Mouse (Mus musculus): Measurements from ENCODE around the gene Myrfl. TPM values are rescaled to one million over a fixed set of nuclear protein-coding genes. Genes with fewer than 3 reads are reported as not detected.
A peak's percentile ranks its signal among the peaks of the same experiment; 100 is the strongest.

Gene Myrfl
- total RNA-seq, 2 experiments from 2014 or later: 0.09 TPM; not detected in 1

DNA sequence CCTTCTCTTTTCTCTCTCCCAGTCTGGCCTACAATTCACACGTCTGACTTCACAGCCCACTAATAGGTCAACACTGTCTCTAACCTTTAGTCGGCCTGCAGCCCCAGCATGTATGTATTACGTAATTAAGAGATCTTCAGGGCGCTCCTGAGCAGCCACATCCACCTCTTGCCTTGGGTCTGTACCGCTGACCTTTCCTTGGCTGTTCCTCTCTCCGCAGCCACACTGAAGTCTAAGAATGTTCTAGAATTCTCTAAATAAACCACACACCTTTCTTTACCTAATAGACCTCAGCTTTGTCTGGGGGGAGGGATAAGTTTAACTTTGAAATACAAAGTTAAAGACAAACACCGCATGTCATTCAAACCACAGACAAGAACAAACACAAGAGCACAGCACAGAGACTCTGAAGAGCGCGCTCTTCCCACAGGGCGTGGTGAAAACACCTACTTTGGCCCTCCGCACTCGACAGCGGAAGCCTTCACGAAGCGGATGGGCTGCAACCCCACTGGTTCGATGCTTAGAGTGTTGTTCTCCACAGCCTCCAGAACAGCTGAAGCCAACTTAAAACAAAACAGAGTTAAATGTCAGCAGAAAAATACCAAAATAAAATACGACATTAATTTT, 17.0 kb upstream of the Myrfl start:
- no peak for DNase-seq (ENCODE audit: low spot score)

DNA sequence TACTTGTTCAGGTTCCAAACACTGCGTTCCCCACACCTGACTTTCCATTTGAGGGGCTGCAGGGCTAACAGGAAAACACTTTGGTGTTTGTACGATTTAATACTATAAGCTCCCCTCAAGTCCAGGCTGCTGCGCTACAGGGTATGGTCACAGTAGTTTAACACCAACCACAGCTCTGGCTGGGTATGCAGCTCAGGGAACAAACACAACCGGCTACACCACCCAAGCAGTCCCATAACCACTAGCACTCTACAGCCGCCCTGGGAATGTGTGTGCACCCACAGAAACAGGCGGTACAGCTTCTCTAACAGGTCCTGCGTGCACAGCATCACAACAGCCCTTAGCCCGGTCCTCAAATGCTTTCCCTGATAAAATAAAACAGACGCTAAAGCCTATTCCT, 16.1 kb upstream of the Myrfl start:
- no peak for DNase-seq (ENCODE audit: low spot score)

DNA sequence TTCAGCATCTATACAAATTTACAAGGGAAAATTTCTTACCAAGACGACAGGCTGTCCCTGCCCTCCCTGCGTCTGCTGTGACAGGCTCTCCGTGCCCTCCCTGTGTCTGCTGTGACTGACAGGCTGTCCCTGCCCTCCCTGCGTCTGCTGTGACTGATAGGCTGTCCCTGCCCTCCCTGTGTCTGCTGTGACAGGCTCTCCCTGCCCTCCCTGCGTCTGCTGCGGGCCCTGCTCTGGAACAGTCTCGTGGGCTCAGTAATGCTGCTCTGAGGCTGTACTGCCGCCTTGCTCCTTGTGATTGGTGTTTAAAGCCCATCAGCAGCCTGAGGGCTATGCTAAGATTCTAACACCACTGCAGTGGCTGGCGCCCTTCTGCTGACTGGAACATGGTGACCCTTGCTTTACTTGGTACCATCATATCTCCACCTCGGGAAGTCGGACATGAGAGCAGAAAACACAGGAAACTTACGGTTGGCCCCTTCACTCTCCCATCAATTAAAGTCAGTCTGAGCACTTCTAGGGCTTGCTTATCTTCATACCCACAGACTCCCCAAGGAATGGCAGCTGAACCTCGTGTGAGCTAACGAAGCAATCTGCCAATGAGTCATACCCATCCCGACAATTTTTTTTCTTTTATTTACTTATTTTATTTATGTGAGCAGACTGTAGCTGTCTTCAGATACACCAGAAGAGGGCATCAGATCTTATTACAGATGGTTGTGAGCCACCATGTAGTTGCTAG, 12.4 kb upstream of the Myrfl start:
- DNase-seq (ENCODE audit: low spot score): no peak

DNA sequence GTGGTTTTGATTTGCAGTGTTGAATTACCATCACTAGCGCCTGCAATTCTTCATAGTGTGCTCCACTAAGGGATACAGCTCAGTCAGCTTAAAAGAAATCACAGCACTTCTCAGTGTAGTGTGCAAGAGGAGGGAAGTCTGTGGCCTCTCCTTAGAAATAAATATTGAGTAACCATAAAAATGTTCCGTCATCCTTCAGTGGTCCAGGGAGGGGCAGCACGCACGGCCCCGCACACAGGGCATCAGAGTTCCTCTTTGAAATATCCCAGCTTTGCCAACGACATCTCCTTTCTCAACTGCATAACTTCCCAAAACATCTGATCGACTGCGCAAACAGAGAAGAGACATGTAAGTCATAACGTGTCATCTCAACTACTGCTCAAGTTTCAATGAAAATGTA, 10.1 kb upstream of the Myrfl start:
- DNase-seq (ENCODE audit: low spot score): no peak

DNA sequence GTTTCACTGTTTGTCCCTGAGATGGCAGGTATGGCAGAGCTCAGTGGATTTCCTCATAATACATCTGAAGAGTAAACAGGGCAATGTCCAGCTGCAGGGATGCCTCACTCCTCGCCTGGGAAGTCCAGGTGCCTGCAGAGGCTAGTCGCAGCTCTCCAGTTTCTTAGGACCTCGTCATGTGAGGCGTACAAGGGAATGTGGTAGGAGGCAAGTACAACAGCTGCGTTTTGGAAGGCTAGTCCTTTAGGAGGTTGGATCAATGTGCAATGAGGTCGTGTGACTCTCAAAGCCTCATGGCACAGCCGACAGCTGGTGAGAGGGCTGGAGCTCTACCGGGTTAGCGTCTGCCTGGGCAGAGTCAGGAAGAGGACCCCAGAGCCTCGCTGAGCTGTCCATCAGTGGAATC, 7.8 kb upstream of the Myrfl start:
- no peak for DNase-seq (ENCODE audit: low spot score)

DNA sequence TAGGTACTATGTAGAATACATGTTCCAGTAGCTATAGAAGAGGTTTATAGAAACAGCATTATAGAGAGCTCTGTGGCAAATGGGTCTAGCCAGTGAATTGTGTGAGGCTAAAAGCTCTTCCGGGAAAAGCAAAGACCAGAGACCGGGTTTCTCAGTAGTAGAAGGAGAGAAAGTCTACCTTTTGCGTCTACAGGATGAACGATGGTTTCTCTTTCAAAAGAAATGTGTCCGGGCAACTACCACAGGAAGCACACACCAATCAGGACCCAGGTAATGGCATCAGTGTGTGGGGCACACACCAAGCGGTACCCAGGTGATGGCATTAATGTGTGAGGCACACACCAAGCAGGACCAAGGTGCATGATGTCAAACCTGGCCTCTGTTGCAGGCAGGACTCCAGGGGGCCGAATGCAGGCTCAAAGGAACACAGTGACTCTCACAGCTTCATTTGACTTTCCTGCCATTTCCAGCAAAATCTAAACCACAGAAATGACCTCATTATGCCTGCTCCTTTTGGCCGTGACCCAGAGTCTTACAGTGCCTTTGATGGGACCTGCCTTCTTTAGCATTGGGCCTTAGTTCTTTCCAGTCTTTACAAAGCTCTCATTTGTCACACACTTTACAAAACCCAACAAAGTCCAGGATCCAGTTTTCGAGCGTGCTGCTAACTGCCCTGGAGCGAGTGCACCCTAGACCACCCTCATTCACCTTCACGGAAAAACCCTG, 1.4 kb downstream of the Myrfl start:
- no peak for DNase-seq (ENCODE audit: low spot score)

DNA sequence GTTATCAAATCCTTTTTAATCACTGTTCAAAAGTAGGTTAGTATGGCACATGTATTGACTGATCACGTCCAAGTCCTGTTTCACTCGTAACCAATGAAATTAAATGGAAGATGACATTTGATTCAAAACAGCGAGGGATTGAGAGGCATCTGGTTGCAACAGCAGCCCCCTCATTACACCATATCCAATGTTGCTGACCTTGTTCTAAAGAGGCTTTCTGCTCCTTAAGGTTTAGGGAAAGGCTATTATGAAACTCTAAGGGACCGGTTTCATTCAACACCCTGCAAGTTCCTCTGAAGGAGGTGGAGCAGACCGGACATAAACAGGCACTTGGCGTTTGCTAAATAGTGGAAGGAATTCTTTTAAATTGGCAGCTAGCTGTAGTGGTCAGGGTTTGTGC, 2.2 kb downstream of the Myrfl start:
- no peak for DNase-seq (ENCODE audit: low spot score)

DNA sequence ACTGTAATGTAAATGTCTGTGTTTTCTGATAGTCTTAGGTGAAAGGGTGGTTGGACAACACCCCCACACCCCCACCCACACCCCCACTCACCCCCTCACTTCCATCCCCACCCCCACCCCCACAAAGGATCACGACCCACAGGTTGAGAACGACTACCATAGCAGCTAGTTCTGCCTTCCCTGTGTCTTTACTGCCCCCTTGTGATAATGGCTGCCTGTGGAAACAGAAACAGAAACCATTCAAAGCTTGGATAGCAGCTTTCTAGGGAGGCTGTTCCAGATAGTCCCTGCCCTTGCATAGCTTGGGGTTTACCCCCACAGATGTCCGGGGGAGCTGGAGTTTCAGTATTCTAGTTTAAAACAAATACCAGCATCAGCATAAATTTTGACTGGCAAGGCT, 3.0 kb downstream of the Myrfl start:
- peak; percentile 17 for DNase-seq (ENCODE audit: low spot score)

DNA sequence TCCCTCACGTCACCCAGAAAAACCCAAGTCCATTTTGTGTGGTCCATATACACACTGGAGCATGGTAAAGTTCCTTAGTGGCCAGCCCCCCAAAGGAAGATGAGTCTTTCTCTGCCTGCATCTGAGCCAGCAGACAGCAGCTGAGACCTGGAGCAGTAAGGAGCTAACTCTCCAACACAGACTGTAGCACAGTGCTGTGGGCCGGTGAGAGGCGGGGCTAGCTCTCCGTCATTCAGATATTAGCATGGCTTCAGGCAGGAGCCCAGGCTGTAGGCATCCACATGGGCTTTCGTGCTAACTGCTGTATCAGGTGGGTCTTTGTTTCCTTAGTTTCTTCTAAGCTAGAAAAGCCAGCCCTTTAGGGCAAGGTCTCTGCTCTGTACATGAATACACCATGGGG, 6.1 kb downstream of the Myrfl start:
- DNase-seq (ENCODE audit: low spot score): no peak

DNA sequence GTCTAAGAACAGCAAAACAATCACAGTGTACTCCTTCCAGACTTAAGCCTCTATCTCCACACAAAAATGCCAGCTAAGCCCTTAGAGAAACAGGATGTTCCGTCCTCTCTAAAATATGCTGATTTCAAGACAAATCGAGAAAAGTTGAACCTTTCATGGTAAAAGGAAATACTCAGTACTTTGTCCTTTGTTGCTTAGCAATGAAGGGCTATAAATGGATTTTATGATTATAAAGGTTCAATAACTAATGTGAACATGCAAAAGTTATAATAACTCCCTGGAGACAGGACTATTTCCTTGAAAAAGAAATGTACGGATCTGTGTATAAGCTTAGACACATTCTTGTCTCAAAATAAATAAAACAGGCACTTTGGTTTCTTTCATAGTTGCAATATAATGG, 12.2 kb downstream of the Myrfl start:
- DNase-seq (ENCODE audit: low spot score): no peak

DNA sequence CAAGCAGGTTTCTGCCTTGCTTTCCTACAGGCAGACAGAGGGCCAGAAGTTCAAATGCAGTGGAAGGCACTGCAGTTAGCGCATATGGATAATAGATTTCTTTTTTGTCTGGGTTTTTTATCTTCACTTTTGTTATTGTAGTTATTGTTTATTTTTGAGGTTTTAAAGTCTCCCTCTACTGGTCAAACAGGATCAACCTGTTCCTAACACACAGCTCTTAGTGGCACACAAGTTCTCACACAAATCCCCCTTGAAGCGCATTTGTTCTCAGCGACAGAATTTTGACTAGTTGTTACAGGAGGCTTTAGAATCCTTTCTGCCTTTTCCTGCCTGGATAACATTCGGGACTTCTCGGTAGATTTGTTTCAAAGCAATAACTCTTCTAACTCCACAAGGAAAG, 13.2 kb downstream of the Myrfl start:
- DNase-seq (ENCODE audit: low spot score): no peak

DNA sequence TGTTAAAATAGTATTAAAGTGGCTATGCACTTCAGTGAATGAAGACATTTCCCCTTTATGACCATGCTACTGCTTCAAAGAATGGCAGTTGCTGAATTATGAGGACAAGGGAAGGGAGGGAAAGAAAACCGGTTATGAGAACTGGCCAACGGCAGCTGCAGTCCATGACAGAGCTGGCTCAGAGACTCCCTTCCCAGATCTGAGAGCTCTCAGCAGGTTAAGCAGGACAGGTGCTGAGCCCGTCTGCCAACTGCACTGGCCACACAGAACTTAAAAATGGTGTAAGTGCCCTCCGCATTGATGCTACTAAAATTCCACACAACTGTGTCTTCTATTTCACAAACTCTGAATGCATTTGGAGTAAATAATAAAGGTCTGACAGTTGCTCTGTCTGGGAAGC, 19.3 kb downstream of the Myrfl start:
- no peak for DNase-seq (ENCODE audit: low spot score)

DNA sequence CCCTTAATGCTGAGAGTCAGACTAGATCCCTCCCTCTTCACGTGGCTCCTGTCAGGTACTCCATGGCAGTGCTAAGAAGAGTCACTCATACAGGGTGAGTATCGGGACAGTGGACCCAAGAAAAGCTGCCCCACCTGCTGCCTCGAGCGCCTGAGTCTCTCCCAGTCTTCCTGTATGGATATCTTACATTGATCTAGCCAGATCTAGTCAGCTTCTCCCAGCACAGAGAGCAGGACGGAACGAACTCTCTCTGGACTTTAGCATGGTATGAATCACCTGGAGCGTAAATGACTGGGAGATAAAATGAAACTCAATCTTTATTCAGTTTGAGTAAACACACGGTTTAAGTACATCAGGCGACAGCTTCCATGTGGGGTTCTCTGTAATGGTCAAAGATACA, 22.2 kb downstream of the Myrfl start:
- DNase-seq (ENCODE audit: low spot score): no peak

DNA sequence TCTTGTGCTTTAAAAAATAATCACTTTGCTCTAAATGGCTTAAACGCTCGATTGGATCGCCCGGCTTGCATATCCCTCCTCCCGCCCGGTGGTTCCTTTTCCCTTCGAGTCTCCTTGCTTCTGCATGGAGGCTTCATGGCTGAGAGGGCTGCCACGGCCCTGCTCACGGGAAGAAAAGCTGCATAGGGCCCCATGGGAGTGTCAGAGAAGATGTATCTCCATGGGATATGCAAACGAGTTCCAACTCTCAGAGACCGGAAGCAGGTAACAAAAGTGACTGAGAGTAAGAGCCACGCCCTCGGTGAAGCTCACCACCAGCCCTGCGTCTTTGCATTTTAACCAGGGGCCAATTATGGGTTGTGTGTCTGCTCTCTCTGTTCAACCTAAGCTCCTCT, 24.7 kb downstream of the Myrfl start:
- DNase-seq (ENCODE audit: low spot score): no peak

DNA sequence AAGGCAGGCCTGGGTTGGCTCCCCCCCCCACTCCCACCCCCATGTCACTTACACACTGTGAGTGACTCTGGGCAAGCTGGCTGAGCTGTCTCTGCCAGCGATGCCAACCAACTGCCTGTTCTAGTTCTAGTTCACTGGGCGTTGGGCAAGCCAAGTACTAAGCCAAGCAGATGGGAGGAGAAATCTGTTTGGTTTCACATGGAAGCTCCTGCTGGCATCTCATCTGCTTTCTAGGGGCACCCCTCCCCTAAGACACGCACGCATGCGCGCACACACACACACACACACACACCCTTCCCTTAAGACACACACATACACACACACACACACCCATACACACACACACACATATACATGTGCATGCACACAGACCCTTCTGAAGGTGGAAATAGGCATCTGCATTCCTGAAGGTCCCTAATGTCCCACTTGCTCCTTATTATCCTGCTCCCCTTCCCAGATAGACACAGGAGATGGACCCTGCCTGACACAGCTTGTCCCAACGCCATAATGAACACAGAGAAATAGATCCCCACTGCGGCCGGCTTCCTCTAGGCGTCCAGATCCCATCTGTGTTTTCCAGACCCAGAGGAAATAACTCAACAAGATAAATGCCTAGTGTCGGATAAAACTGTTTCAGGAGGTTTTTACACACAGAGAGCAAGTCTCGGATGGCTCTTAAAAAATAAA, 25.2 kb downstream of the Myrfl start:
- no peak for DNase-seq (ENCODE audit: low spot score)

DNA sequence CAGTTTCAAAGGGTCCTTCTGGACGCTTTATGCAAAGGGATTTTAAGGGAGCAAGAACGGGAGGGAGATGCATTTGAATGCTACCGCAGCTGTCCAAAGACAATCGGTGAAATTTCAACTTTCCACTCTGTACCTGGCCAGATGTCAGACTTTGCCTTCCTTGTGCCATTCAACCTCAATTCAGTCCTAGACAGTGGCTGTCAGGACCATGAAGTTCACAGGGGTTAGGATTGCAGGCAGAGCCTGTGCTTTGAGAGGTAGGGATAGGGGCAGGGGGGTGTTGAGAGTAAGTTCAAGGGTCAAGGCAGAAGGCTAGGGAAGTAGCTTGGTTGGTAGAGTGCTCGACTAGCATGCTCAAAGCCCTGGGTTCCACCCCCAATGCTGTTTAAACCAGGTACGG, 25.9 kb downstream of the Myrfl start:
- DNase-seq (ENCODE audit: low spot score): no peak

DNA sequence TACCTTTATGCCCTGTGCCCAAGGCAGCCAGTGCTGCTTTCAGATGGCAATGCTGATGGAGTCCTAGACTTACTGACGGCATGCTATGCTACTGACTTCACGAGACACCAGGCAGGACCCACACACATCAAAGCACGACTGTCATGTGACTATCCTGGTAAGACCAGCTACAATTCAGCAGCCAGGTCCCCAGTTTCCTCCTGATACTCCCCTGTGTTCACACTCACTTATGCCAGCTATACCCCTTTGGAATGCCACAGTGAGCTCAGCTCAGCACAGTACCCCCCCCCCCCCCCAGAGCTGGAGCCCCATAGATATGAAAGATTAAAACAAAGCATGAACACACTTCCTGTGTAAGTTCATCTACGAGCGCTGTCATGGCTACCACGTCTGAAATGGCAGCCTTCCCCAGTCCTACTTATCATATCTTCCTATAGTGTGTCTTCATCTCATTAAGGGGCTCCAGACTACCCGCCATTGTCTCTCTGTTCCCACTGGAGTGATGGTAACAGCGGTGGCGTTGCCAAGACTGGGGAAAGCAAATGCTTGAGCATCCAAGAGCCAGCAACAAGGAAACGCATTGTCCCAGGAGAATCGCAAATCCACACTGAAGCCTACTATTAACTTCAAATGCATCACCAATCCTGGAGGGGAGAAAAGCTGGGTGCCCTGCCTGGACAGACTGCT, 43.4 kb downstream of the Myrfl start:
- DNase-seq (ENCODE audit: low spot score): no peak

DNA sequence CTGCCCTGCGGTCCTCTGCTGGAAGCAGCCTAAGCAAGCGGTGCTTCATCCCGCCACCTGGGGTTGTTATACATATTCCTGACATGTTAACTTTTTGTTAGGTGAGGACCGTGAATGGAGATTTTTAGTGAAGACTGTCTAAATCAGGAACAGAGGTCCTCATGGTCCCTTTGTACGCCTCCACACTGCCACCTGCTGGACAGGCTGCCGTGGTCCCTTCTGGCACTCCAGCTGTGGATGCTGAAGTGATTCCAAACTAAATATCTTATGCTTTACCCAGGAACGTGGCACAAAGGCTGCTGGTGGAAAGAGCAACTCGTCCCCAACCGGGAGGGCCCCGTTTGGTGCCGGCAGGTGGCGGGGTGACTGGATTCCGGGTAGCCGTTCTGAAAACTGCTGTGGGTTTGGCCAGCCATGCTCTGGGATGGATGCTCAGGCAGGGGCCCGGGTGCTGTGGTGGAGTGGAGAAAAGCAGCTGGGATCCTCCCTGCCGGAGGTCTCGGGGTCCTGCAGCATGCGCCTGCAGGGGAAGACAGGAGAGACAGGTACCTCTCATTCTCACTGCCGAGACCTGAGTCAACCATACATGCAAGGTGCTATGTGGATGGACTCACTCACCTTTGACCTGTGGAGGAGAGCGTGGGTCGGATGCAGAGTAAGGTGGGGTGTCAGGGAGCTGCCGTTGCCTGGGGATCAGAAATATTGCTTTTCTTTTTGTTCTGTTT, 47.8 kb downstream of the Myrfl start:
- peak; percentile 76 for DNase-seq (ENCODE audit: low spot score)

DNA sequence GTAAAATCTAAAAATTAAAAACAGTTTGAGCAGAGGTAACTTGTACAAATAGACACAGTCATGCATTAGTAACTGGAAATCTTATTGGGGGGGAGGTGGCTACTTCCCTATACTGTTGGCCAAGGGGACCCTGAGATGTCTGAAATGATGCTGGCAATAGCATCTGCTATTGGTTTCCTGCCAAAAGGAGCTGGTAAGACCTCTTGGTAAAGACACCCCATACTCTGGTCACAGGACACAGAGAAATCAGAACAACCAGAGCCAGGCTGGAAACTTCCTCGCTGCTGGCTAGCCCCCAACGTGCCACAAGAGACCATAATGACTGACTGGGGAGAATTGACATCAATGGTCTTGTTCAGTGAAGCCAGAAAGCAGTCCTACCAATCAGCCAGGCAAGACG, 55.2 kb downstream of the Myrfl start:
- DNase-seq (ENCODE audit: low spot score): no peak

DNA sequence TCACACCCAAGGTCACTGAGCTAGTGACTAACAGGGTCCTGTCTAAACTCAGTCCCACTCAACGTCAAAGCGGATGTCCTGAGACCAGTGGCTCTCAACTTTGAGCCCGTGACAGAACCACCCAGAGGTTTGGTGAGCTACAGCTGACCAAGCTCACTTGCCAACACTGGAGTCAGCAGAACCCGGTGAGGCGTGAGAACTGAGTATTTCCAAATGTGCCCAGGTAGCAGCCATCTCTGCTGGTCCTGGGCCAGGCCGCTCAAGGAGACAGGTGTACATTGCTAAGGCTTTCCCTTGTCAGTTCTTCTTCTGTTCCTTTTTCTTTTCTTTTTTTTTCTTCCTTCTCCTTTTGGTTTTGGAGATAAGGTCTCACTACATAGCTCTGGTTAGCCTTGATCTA, 66.0 kb downstream of the Myrfl start:
- DNase-seq (ENCODE audit: low spot score): no peak

DNA sequence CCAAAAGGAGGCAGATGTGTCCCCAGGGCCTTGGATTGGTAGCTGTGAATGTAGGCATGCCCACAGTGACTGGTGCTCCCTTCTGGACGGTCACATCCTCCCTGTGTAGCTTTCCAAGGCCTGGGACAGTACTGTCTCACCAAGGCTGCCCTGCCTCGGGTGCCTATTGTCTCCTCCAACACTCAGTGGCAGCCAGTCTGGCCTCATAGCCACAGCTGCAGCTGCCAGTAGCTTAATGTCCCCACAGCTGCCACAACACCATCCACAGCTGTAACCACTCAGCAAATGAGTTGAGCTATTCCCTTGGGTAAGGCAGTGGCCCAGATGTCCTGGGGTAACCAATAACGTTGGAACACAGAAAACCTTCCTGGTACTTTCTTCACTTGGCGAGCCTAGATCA, 68.6 kb downstream of the Myrfl start:
- no peak for DNase-seq (ENCODE audit: low spot score)

All from gastrocnemius, adult 18-20 months (tissue).